Mouse (Mus musculus) midbrain, postnatal 0 days (tissue): ENCODE measurements at regions not wholly inside any gene's neighbourhood (a gene's known extent, or its start where the extent isn't known, plus 50 kb on each side); places are given as distances from the start of the nearest gene placed in this dataset.

ENCODE experiments used
- ATAC-seq: fragments of 200-750 bp; cut with Nextera tagmentation; 2 replicates; pipeline ENCODE4 v1.8.0; 2017; ENCODE audit warnings: moderate number of reproducible peaks, mild to moderate bottlenecking, moderate TSS enrichment, moderate library complexity; ENCODE audit not compliant: low FRiP score
- DNase-seq: peaks from one replicate; pipeline ENCODE4 v3.0.0-alpha.2; 2015; ENCODE audit warnings: low spot score
- H3K27ac ChIP-seq: fragments of 300-500 bp; sonication (generic); 2 replicates; pipeline ENCODE4 v1.5.1; 2014; ENCODE audit warnings: low read depth, mild to moderate bottlenecking, low read length, mixed read lengths
- H3K27me3 ChIP-seq: fragments of 300-500 bp; sonication (generic); 2 replicates; pipeline ENCODE4 v1.6.1; 2014; ENCODE audit warnings: low read length, control low read depth, mixed read lengths; ENCODE audit not compliant: insufficient read depth
- H3K36me3 ChIP-seq: fragments of 300-500 bp; sonication (generic); 2 replicates; pipeline ENCODE4 v1.6.1; 2014; ENCODE audit warnings: low read length, control low read depth, mixed read lengths; ENCODE audit not compliant: insufficient read depth
- H3K4me1 ChIP-seq: fragments of 300-500 bp; sonication (generic); 2 replicates; pipeline ENCODE4 v1.6.1; 2014; ENCODE audit warnings: mild to moderate bottlenecking, control low read depth, antibody characterized with exemption, low read length, mixed read lengths; ENCODE audit not compliant: insufficient read depth
- H3K4me2 ChIP-seq: fragments of 300-500 bp; sonication (generic); 2 replicates; pipeline ENCODE4 v1.6.1; 2014; ENCODE audit warnings: low read depth, mild to moderate bottlenecking, low read length, mixed read lengths; ENCODE audit not compliant: poor library complexity, severe bottlenecking
- H3K4me3 ChIP-seq: fragments of 300-500 bp; sonication (generic); 2 replicates; pipeline ENCODE4 v1.5.1; 2014; ENCODE audit warnings: low read depth, mild to moderate bottlenecking, low read length, moderate library complexity
- H3K9ac ChIP-seq: fragments of 300-500 bp; sonication (generic); replicated peaks from 2 replicates; pipeline ENCODE4 v1.6.1; 2014; ENCODE audit warnings: mild to moderate bottlenecking, low read length, moderate library complexity, mixed read lengths; ENCODE audit not compliant: poor library complexity, severe bottlenecking
- H3K9me3 ChIP-seq: fragments of 300-500 bp; sonication (generic); 2 replicates; pipeline ENCODE4 v1.6.1; 2016; ENCODE audit warnings: low read length, control low read depth
- CTCF ChIP-seq: IDR thresholded peaks from 2 replicates; pipeline ENCODE4 v1.5.1; 2016; ENCODE audit warnings: antibody characterized with exemption, mild to moderate bottlenecking
- WGBS: fragments of 180-500 bp; shearing (Covaris S2); extraction: QIAGEN DNeasy Blood & Tissue Kit; methylation state at CpG from one replicate; pipeline ENCODE4 v1.1.7; 2014; 5-methylcytosine and 5-hydroxymethylcytosine counted together

- Histone ChIP-seq H3K9ac (no peak overlapping the region), H3K27ac (no peak overlapping the region), H3K9me3 (no peaks in the 10 kb centered on the region), H3K4me2 (no peak overlapping the region), H3K27me3 (no peaks in the 10 kb centered on the region), H3K4me3 (no peak overlapping the region), H3K4me1 (peaks cover 7% of the 10 kb centered on the region), H3K36me3 (no peaks in the 10 kb centered on the region)
- no peak for DNase-seq
- TF ChIP-seq CTCF, result no peak
- 68% methylated on average over 14 of the region's 14 CpGs for WGBS
- ATAC-seq, result no peak
Observed at GRCm38 (mm10) chr6:51009526-51010340, 355.5 kb upstream of the Npvf start.

GRCm38 (mm10) chr6:51010536-51010935 is 356.3 kb upstream of the Npvf start:
- Histone ChIP-seq H3K4me2 (no peak overlapping the region), H3K9ac (no peak overlapping the region), H3K9me3 (no peaks in the 10 kb centered on the region), H3K4me1 (peaks cover 7% of the 10 kb centered on the region), H3K27ac (no peak overlapping the region), H3K27me3 (no peaks in the 10 kb centered on the region), H3K4me3 (no peak overlapping the region), H3K36me3 (no peaks in the 10 kb centered on the region)
- no peak for TF ChIP-seq CTCF
- no peak for DNase-seq
- 85% methylated on average over 1 of the region's 1 CpGs for WGBS
- no peak for ATAC-seq

GRCm38 (mm10) chr6:51012086-51012830 is 358.0 kb upstream of the Npvf start:
- no peak for TF ChIP-seq CTCF
- Histone ChIP-seq H3K27ac (no peak overlapping the region), H3K27me3 (no peaks in the 10 kb centered on the region), H3K9ac (no peak overlapping the region), H3K4me2 (no peak overlapping the region), H3K36me3 (no peaks in the 10 kb centered on the region), H3K9me3 (no peaks in the 10 kb centered on the region), H3K4me3 (no peak overlapping the region), H3K4me1 (no peaks in the 10 kb centered on the region)
- no peak for DNase-seq
- 86% methylated on average over 15 of the region's 15 CpGs for WGBS
- ATAC-seq, result no peak

GRCm38 (mm10) chr6:51015735-51016134 is 361.5 kb upstream of the Npvf start:
- no peaks in the 10 kb centered on the region for H3K9me3 ChIP-seq
- DNase-seq, result peak; percentile 78
- H3K27me3 ChIP-seq, result no peaks in the 10 kb centered on the region
- 7% methylated on average over 2 of the region's 2 CpGs for whole genome bisulfite sequencing
- H3K36me3 ChIP-seq, result no peaks in the 10 kb centered on the region
- TF ChIP-seq CTCF, result no peak
- no peak overlapping the region for H3K9ac ChIP-seq
- H3K27ac ChIP-seq, result peak overlapping the region; percentile 51
- no peak overlapping the region for H3K4me2 ChIP-seq
- no peak overlapping the region for H3K4me3 ChIP-seq
- peak; percentile 76 for ATAC-seq
- H3K4me1 ChIP-seq, result no peaks in the 10 kb centered on the region

GRCm38 (mm10) chr6:51016441-51017070 is 362.3 kb upstream of the Npvf start:
- H3K9ac ChIP-seq, result no peak overlapping the region
- ATAC-seq (peak; percentile 88), DNase-seq (peak; percentile 80)
- TF ChIP-seq CTCF, result no peak
- H3K4me1 ChIP-seq, result no peaks in the 10 kb centered on the region
- no peaks in the 10 kb centered on the region for H3K27me3 ChIP-seq
- no peaks in the 10 kb centered on the region for H3K9me3 ChIP-seq
- H3K4me2 ChIP-seq, result no peak overlapping the region
- no peaks in the 10 kb centered on the region for H3K36me3 ChIP-seq
- H3K4me3 ChIP-seq, result no peak overlapping the region
- peak overlapping the region; percentile 51 for H3K27ac ChIP-seq
- 29% methylated on average over 5 of the region's 5 CpGs for WGBS
